Mouse (Mus musculus): Measurements from ENCODE around the gene C8a. TPM values are rescaled to one million over a fixed set of nuclear protein-coding genes. Genes with fewer than 3 reads are reported as not detected.

C8a gene
- total RNA-seq, 1 experiment from 2014 or later, result 0.24 TPM

DNA sequence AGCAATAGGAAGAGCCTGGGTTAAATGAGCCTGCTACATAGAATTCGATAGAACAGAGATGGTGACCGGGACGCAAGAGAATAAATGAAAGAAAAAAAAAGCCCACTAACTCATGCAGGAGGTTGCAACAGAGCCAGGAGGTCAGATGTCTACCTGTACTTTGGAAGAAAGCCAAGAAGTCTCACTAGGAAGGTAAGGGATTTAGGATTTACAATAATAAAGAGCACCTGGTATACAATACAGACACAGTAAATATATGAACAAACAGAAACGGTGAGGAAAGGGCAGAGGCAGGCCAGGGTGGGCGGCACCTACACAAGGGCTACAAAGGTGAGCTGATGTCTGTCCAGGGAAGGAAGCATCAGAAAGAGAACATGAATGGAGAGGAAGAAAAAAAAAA, 34.0 kb downstream of the C8a start:
- no peak for DNase-seq

DNA sequence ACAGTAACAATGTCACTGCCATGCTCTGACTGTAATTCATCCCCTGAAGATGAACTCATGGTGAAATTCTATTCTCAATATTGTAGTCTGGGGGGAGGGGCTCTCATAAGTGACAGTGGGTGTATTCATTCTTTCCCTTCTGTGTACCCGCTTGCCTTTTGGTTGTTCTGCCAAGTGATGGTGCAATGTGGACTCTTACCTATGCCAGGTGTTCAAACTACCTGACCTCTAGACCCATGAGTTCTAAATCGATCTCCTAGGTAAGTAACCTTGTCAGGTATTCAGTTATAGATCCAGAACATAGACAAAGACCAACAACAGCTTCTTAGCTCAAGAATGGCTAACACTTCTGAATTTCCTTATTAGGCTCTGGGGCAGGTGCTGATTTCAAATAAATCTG, 37.9 kb downstream of the C8a start:
- DNase-seq, result no peak

GRCm38 (mm10) chr4:104835096-104835495, 41.1 kb downstream of the C8a start:
- DNase-seq, result no peak

DNA sequence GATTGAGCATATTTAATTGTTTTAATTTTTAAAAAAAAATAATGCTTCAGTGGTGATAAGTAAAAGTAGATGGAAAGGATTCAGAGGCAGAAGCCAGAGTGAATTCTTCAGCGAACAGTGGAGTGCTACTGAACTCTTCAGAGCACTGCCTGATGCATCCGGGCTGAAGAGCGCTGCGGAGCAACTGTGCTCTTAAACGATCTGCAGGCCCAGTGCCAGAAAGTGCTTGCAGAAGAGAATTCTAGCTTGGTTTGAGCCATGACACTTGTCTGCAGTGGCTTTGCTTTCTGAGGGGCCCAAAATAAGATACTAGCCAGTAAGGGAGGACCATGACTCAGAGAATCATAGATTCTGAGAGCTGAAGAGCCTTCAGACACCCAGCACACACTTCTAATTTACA, 47.3 kb downstream of the C8a start:
- no peak for DNase-seq

DNA sequence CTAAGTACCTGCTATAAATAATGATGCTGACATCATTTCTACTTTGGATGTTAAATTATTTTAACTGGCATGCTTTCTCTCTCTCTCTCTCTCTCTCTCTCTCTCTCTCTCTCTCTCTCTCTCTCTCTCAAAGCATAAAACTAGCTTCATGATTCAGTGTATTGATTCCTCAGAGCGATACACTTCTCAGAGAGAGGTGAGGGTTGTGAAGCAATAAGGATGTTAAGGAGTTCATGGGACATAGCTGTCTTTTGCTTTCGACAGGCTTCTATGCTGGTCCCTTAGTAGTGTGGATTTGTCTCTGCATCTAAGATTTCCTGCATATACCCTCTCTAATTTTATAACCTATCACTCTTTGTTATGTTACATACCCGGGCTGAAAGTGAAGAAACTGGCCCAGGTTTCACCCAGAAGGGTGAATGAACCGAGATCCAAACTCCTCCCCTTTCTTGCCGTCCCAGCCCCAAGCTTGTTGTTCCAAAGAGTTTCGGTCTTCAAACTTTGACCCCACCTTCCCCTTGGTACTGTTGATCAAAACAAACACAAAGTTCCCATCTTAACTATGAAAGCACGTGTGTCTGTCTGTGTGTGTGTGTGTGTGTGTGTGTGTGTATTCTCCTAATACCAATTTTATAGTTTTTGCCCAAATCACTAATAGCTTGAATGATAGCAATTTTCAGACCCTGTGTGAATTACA, 51.7 kb downstream of the C8a start:
- DNase-seq, result no peak

GRCm38 (mm10) chr4:104823597-104824101, 52.5 kb downstream of the C8a start:
- peak; percentile 19 for DNase-seq

DNA sequence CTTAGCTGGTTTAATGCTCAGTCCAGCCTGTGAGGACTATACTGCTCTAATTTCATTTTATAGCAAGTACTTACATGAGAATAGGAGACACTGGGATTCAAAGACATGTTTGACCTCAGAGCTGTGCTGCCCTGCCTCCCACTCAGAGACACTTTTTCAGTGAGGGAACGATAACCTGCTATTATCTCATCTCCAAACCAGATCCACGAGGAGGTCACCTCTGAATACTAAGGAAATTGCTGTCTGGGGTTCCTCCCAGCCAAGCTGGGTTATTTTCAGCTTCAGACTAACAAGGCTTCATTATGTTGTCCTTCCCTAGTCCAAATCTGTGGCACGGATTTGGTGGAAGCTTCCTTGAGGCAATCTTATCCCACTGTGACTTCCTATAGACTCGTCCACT, 56.3 kb downstream of the C8a start:
- DNase-seq, result no peak

GRCm38 (mm10) chr4:104818986-104819385, 57.2 kb downstream of the C8a start:
- peak; percentile 26 for DNase-seq

GRCm38 (mm10) chr4:104817509-104817908, 58.7 kb downstream of the C8a start:
- no peak for DNase-seq

GRCm38 (mm10) chr4:104816519-104817232, 59.5 kb downstream of the C8a start:
- DNase-seq, result no peak

DNA sequence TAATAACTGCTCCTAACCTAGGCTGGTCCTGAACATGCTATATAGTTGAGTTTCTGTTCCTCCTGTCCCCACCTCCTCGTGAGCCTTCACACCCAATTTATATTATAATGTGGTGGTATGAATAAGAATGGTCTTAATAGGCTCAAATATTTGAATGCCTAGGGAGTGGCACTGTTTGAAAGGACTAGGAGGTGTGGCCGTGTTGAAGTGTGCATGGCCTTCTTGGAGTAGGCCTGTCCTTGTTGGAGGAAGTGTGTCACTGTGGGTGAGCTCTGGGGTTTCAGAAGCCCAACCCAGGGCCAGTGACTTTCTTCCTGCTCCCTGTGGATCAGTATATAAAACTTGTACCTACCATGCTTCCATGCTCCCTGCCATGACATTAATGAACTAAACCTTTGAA, 62.6 kb downstream of the C8a start:
- no peak for DNase-seq

DNA sequence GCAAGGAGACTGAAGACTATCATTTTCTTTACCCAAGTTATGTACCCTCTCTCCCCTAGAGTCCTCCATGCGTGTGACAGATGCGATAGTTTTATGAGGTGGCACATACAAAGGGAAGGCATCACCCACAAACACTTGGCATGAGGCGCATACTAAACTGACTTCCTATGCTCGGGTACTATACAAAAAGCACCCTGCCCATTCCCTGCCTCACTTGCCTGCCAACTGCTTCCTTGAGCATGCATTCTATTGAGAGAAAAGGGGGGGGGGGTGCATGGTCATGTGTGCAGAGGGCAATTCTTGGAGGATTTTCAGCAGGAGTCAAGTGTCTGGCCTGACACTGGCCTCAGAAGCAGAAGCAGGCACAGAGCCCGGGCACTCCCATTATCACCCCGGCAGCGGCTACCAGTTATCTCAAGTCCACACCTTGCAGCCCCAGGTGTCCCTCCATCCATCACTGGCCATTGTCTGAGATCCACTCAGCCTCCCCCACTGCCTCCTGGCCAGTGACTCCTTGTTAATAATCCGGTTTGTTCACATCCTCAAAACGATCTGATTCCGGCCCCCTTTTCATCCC, 65.4 kb downstream of the C8a start:
- DNase-seq, result no peak

DNA sequence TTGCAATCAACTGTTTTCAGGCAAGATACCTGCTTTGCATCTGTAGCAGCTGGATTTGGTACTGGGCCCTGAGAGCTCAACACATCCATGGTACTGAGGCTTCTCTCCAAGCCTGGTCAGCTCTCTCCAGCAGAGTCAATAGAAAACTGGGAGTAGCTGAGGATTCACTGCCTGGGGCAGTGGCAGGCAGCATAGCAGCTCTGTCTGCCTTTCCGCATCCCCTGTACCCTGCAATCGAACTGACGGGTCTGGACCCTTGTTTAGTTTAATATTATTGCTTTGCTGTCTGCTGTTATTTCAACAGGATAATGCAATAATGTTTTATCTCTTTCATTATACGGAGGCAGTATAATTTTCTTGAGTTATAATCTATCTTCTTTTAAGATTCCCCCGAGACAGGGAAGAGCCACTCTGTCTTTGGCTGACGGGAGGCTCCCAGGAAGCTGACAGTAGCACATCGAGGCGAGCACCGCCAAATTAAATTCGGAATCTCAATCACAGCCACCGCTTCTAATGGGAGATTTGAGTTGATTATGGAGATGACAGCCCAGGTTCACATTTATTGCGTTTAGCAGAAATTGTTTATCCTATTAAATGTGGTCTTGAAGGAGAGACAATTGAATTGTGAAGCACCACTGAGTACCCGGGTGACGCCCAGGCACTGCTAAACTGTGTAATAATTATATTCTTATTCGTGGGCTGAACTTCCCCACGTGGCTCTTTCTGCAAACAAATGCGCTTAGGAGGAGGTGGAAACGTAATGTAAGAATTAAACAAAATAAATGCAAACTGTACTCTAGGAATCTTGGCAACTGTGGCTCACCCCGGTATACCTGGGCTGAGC, 70.6 kb downstream of the C8a start:
- DNase-seq, result no peak

- DNase-seq, result no peak
Observed at GRCm38 (mm10) chr4:104804100-104804499, 72.1 kb downstream of the C8a start.

GRCm38 (mm10) chr4:104801625-104802024, 74.6 kb downstream of the C8a start:
- DNase-seq, result no peak

- DNase-seq, result no peak
Observed at GRCm38 (mm10) chr4:104798951-104799350, 77.2 kb downstream of the C8a start.

- no peak for DNase-seq
Observed at GRCm38 (mm10) chr4:104792111-104792510, 84.1 kb downstream of the C8a start.

GRCm38 (mm10) chr4:104782346-104782745, 93.9 kb downstream of the C8a start:
- no peak for DNase-seq

- no peak for DNase-seq
Observed at GRCm38 (mm10) chr4:104781441-104781840, 94.8 kb downstream of the C8a start.

GRCm38 (mm10) chr4:104779460-104779859, 96.7 kb downstream of the C8a start:
- DNase-seq, result no peak

DNA sequence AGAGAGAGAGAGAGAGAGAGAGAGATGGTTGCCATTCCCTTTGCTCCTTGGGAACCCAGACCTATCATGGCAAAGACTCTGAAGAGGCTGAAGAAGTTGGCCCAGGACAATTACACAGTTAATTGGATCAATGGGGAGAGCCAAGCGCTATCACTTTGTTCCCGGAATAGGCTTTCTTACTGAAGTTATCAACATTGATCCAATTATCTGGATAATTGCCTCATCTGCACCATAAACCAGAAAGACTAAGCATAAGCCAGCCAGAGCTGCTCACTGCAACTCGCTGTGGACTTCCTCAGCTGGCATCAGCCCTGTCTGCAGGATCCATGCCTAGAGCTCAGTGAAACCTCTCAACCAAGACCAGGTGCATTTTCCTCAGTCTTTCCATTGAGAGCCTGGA, 100.6 kb downstream of the C8a start:
- DNase-seq, result no peak

DNA sequence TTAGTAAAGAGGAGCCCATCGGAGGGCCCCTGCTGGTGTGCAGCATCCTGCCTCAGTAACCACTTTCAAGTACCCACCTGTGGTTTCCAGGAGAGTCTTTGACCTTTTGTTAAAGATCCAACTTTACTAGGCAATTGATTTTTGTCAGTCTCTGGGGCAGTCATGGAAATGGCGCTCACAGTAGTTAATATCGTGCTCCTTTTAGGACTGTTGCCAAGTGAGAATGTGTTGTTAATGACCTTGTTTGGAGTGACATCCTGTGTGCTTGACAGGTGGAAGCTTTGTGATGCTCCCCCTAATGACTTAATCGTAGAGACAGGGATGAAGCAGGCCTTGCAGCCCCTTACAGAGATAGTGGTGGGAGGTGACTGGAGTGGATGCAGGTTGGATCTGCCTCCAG, 105.9 kb downstream of the C8a start:
- no peak for DNase-seq

GRCm38 (mm10) chr4:104769602-104770001, 106.6 kb downstream of the C8a start:
- DNase-seq, result no peak

Data from adrenal gland, postnatal 25 days (tissue).